Mouse (Mus musculus) heart, postnatal 0 days (tissue): ENCODE data around the gene Lrp2. TPM values are rescaled to one million over a fixed set of nuclear protein-coding genes. Genes with fewer than 3 reads are reported as not detected.
A peak's percentile ranks its signal among the peaks of the same experiment; 100 is the strongest.

Experiments
- ATAC-seq: fragments of 200-750 bp; cut with Nextera tagmentation; 2 replicates; pipeline ENCODE4 v1.8.0; 2017; ENCODE audit warnings: low read depth, moderate number of reproducible peaks, moderate library complexity; ENCODE audit not compliant: insufficient read depth
- DNase-seq: peaks from one replicate; pipeline ENCODE4 v3.0.0-alpha.2; 2016; ENCODE audit warnings: low spot score
- H3K27ac ChIP-seq: fragments of 300-500 bp; sonication (generic); 2 replicates; pipeline ENCODE4 v1.5.1; 2014; ENCODE audit warnings: low read depth, mild to moderate bottlenecking
- H3K27me3 ChIP-seq: fragments of 300-500 bp; sonication (generic); 2 replicates; pipeline ENCODE4 v1.6.1; 2014; ENCODE audit warnings: low read length, mixed read lengths; ENCODE audit not compliant: control insufficient read depth, insufficient read depth
- H3K36me3 ChIP-seq: fragments of 300-500 bp; sonication (generic); replicated peaks from 2 replicates; pipeline ENCODE4 v1.6.1; 2014; ENCODE audit warnings: low read length, mixed read lengths; ENCODE audit not compliant: control insufficient read depth, insufficient read depth
- H3K4me1 ChIP-seq: fragments of 300-500 bp; sonication (generic); 2 replicates; pipeline ENCODE4 v1.6.1; 2014; ENCODE audit warnings: antibody characterized with exemption; ENCODE audit not compliant: control insufficient read depth, insufficient read depth
- H3K4me2 ChIP-seq: fragments of 300-500 bp; sonication (generic); 2 replicates; pipeline ENCODE4 v1.6.1; 2014; ENCODE audit warnings: low read depth, mild to moderate bottlenecking, low read length, moderate library complexity
- H3K4me3 ChIP-seq: fragments of 300-500 bp; sonication (generic); 2 replicates; pipeline ENCODE4 v1.5.1; 2014; ENCODE audit warnings: low read depth, low read length
- H3K9ac ChIP-seq: fragments of 300-500 bp; sonication (generic); replicated peaks from 2 replicates; pipeline ENCODE4 v1.6.1; 2014; ENCODE audit warnings: low read depth, low read length, mixed read lengths
- H3K9me3 ChIP-seq: fragments of 300-500 bp; sonication (generic); replicated peaks from 2 replicates; pipeline ENCODE4 v1.6.1; 2016; ENCODE audit warnings: low read length; ENCODE audit not compliant: control insufficient read depth
- CTCF ChIP-seq: IDR thresholded peaks from 2 replicates; pipeline ENCODE4 v1.5.1; 2016; ENCODE audit warnings: antibody characterized with exemption, control low read depth, low read depth
- EP300 ChIP-seq: IDR thresholded peaks from 2 replicates; pipeline ENCODE4 v1.6.1; 2016; ENCODE audit warnings: antibody characterized with exemption, low read depth
- WGBS: fragments of 180-500 bp; shearing (Covaris S2); extraction: QIAGEN DNeasy Blood & Tissue Kit; methylation state at CpG from one replicate; pipeline ENCODE4 v1.1.7; 2014; 5-methylcytosine and 5-hydroxymethylcytosine counted together
- polyA plus RNA-seq: library from polyadenylated mRNA; unstranded; fragments of >200 nt; fragmentation: Nextera tagmentation; extraction: Ambion mirVana; gene quantifications from 2 replicates; pipeline ENCODE4 v1.2.1, GENCODE M21; 2015
- total RNA-seq: library from RNA; depleted of rRNA; stranded (reverse); fragments of >200 nt; gene quantifications from 2 replicates; pipeline ENCODE4 v1.2.3, GENCODE M21; 2014; ENCODE audit warnings: low replicate concordance; rRNA removed

Lrp2 gene
- total and polyA plus RNA-seq, 2 experiments from 2014 or later: 0.23 to 3.2 TPM

DNA sequence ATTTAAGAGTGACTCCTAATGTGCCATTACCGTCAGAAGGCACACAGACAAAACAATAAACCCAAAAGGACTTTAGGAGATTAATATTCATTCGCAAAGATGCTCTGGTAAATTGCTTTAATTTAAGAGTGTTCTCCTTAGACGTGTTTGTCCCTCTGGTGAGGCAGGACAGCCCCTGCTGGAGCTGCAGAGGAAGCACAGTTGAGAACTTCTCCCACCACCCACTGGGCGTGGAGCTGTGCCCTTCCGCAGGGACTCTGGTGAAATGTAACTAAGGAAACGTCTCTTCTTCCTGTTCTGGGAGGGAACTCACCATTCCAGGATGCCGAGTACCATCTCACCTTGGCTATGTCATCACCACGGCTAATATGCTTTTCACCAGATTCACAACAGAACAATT is 204.1 kb downstream of the Lrp2 start:
- ATAC-seq (no peak), DNase-seq (no peak)
- no peak overlapping the region for H3K4me2 ChIP-seq
- TF ChIP-seq EP300 (no peak), CTCF (peak; percentile 39)
- H3K27me3 ChIP-seq: no peaks in the 10 kb centered on the region
- no peaks in the 10 kb centered on the region for H3K36me3 ChIP-seq
- H3K9ac ChIP-seq: no peak overlapping the region
- 41% methylated on average over 8 of the region's 8 CpGs for WGBS
- no peaks in the 10 kb centered on the region for H3K4me1 ChIP-seq
- no peaks in the 10 kb centered on the region for H3K9me3 ChIP-seq
- H3K27ac ChIP-seq: no peak overlapping the region
- H3K4me3 ChIP-seq: no peak overlapping the region

- Histone ChIP-seq H3K36me3 (no peaks in the 10 kb centered on the region), H3K4me1 (no peaks in the 10 kb centered on the region), H3K27me3 (no peaks in the 10 kb centered on the region), H3K4me2 (no peak within 1 kb of the TSS), H3K27ac (no peak within 1 kb of the TSS), H3K9ac (no peak within 1 kb of the TSS), H3K4me3 (no peak within 1 kb of the TSS), H3K9me3 (no peaks in the 10 kb centered on the region)
- no peak for TF ChIP-seq CTCF
- no peak for TF ChIP-seq EP300
- 36% methylated on average over 13 of the region's 13 CpGs for WGBS
- DNase-seq (no peak), ATAC-seq (no peak)
Measured at GRCm38 (mm10) chr2:69380281-69380680, 205.6 kb downstream of the Lrp2 start, which contains the start of gene Dhrs9. Gene Dhrs9 (plus strand): TSS chr2:69380445.

DNA sequence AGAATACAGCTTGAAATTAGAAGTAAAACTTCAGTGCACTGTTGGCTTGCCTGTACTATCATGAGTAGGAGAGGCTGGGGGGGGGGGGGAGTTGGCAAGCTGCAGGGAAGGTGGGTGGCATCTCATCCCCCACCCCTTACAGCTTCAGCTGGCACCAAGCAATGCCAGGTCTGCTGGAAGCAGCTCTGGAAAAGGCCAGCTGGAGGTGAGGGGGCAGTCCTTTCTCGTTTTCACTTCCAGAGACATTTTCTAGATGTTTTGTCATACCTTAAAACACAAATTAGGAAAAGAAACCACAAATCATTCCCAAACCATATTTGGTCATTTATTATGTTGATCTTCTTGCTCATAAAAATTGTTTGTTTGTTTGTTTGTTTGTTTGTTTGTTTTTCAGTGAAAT is 206.1 kb downstream of the Lrp2 start:
- Histone ChIP-seq H3K27me3 (no peaks in the 10 kb centered on the region), H3K36me3 (no peaks in the 10 kb centered on the region), H3K4me3 (no peak overlapping the region), H3K9me3 (no peaks in the 10 kb centered on the region), H3K27ac (no peak overlapping the region), H3K9ac (no peak overlapping the region), H3K4me1 (no peaks in the 10 kb centered on the region), H3K4me2 (no peak overlapping the region)
- no peak for TF ChIP-seq EP300
- TF ChIP-seq CTCF: no peak
- ATAC-seq: no peak
- no peak for DNase-seq
- WGBS: 45% methylated on average over 1 of the region's 1 CpGs

GRCm38 (mm10) chr2:69376780-69377179 is 209.1 kb downstream of the Lrp2 start:
- Histone ChIP-seq H3K9ac (no peak overlapping the region), H3K27me3 (no peaks in the 10 kb centered on the region), H3K4me3 (no peak overlapping the region), H3K4me1 (no peaks in the 10 kb centered on the region), H3K4me2 (no peak overlapping the region), H3K36me3 (no peaks in the 10 kb centered on the region), H3K9me3 (no peaks in the 10 kb centered on the region), H3K27ac (no peak overlapping the region)
- ATAC-seq (no peak), DNase-seq (no peak)
- TF ChIP-seq EP300: no peak
- no peak for TF ChIP-seq CTCF
- 65% methylated on average over 2 of the region's 2 CpGs for WGBS

Other genes with a start within 250 kb of the Lrp2 start
- not detected in 2 replicates for gene Abcb11, start 243.4 kb downstream of the Lrp2 start, total RNA-seq
- gene Abcb11, start 243.4 kb downstream of the Lrp2 start, polyA plus RNA-seq: not detected in 2 replicates
- 0.04 TPM in 1 of 2 replicates, not detected in the other for gene Dhrs9, start 205.6 kb downstream of the Lrp2 start, total RNA-seq
- 0.03 and 0.05 TPM in 2 replicates for gene Dhrs9, start 205.6 kb downstream of the Lrp2 start, polyA plus RNA-seq
- 3.2 and 6.0 TPM in 2 replicates for gene Bbs5, start 61.1 kb upstream of the Lrp2 start, total RNA-seq
- 8.6 and 10.4 TPM in 2 replicates for gene Bbs5, start 61.1 kb upstream of the Lrp2 start, polyA plus RNA-seq
- gene Klhl41, start 84.1 kb upstream of the Lrp2 start, total RNA-seq: 26.5 and 42.0 TPM in 2 replicates
- gene Klhl41, start 84.1 kb upstream of the Lrp2 start, polyA plus RNA-seq: 35.4 and 36.9 TPM in 2 replicates
- gene Fastkd1, start 127.5 kb upstream of the Lrp2 start, total RNA-seq: 22.5 and 40.3 TPM in 2 replicates
- 18.7 and 18.9 TPM in 2 replicates for gene Fastkd1, start 127.5 kb upstream of the Lrp2 start, polyA plus RNA-seq
- 3.6 and 19.9 TPM in 2 replicates for gene Ppig, start 136.5 kb upstream of the Lrp2 start, total RNA-seq
- 87.8 and 91.6 TPM in 2 replicates for gene Ppig, start 136.5 kb upstream of the Lrp2 start, polyA plus RNA-seq
- not detected in 2 replicates for gene Ccdc173, start 203.5 kb upstream of the Lrp2 start, total RNA-seq
- gene Ccdc173, start 203.5 kb upstream of the Lrp2 start, polyA plus RNA-seq: 1.2 and 1.6 TPM in 2 replicates
- gene Phospho2, start 203.6 kb upstream of the Lrp2 start, total RNA-seq: 8.8 and 43.7 TPM in 2 replicates
- gene Phospho2, start 203.6 kb upstream of the Lrp2 start, polyA plus RNA-seq: 24.9 and 27.1 TPM in 2 replicates
- gene Klhl23, start 235.9 kb upstream of the Lrp2 start, total RNA-seq: 69.9 and 129 TPM in 2 replicates
- 33.9 and 43.0 TPM in 2 replicates for gene Klhl23, start 235.9 kb upstream of the Lrp2 start, polyA plus RNA-seq